Mouse (Mus musculus): ENCODE data around the gene Kctd21. TPM values are rescaled to one million over a fixed set of nuclear protein-coding genes. Genes with fewer than 3 reads are reported as not detected.

Kctd21 gene
- polyA plus RNA-seq, 1 experiment from 2014 or later, result 7.7 TPM

- Histone ChIP-seq H3K36me3 (no peaks in the 10 kb centered on the region), H3K9ac (no peak overlapping the region), H3K4me3 (no peak overlapping the region), H3K9me3 (replicated peaks) (no peaks in the 10 kb centered on the region), H3K27ac (no peak overlapping the region), H3K4me1 (peaks cover 8% of the 10 kb centered on the region; the same call in 1 of the 2 replicates), H3K4me2 (replicated peaks) (no peak overlapping the region), H3K27me3 (no peaks in the 10 kb centered on the region)
- 41% methylated on average over 13 of the region's 13 CpGs for WGBS
- no peak for ATAC-seq (ENCODE audit: low FRiP score)
These were observed 23.1 kb downstream of the Kctd21 start for GRCm38 (mm10) chr7:97355068-97355841.

DNA sequence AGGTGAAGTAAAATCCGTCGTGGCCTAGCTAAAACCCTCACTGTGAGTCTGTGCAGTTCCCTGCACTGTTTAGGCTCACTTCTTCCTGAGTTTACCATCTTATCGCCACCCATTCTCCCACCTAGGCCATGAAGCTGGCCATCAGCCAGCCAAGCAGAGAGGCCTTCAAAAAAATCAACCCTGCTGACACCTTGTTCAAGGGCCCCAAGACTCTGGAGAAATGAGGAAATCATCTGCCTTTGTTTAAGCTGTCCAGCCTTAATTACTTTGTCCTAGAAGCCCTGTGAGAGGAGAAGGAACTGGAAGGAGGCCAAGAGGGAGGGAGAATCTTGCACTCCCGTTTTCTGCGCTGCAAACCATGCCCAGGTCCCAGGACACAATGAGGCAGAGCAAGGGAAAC lies 24.1 kb downstream of the Kctd21 start:
- Histone ChIP-seq H3K4me2 (replicated peaks) (no peak overlapping the region), H3K4me3 (no peak overlapping the region), H3K4me1 (peaks cover 7% of the 10 kb centered on the region; the same call in 1 of the 2 replicates), H3K27ac (no peak overlapping the region), H3K9ac (no peak overlapping the region), H3K36me3 (no peaks in the 10 kb centered on the region), H3K27me3 (no peaks in the 10 kb centered on the region), H3K9me3 (replicated peaks) (no peaks in the 10 kb centered on the region)
- ATAC-seq (ENCODE audit: low FRiP score), result no peak
- 84% methylated on average over 5 of the region's 5 CpGs for WGBS

- 83% methylated on average over 5 of the region's 5 CpGs for WGBS
- H3K27me3 ChIP-seq, result no peaks in the 10 kb centered on the region
- no peak overlapping the region for H3K4me2 ChIP-seq (replicated peaks)
These were observed 24.7 kb downstream of the Kctd21 start for GRCm38 (mm10) chr7:97356875-97357276.

DNA sequence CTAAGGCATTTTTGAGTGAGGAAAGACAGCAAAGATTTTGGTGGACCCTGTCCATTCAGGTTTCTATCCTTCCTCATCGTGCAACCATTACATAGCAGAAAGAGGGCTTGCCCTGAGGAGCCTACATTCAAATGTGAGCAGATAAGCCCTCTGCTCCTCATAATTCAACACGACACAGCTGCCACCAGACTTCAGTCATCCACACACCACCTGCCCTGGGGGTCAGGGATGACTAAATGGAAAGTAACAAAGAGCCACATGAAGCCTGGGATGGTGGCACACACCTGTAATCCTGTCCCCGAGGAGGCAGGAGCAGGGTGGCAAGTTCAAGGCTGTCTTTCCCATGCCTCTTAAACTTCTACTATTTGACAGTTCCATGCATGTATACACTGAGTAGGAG lies 25.7 kb downstream of the Kctd21 start:
- Histone ChIP-seq H3K27ac (no peak overlapping the region), H3K9ac (no peak overlapping the region), H3K4me3 (no peak overlapping the region), H3K36me3 (no peaks in the 10 kb centered on the region), H3K4me1 (0 out of 2 replicates have a peak, but pooled peaks cover 3% of the 10 kb centered on the region), H3K4me2 (replicated peaks) (no peak overlapping the region), H3K9me3 (replicated peaks) (no peaks in the 10 kb centered on the region), H3K27me3 (no peaks in the 10 kb centered on the region)
- WGBS, result 73% methylated on average over 3 of the region's 3 CpGs
- ATAC-seq (ENCODE audit: low FRiP score), result no peak

More at GRCm38 (mm10) chr7:97356875-97357276, 24.7 kb downstream of the Kctd21 start:
- Histone ChIP-seq H3K9me3 (replicated peaks) (no peaks in the 10 kb centered on the region), H3K27ac (no peak overlapping the region), H3K9ac (no peak overlapping the region), H3K4me3 (no peak overlapping the region), H3K4me1 (0 out of 2 replicates have a peak, but pooled peaks cover 3% of the 10 kb centered on the region), H3K36me3 (no peaks in the 10 kb centered on the region)
- no peak for ATAC-seq (ENCODE audit: low FRiP score)

- H3K4me2 ChIP-seq (replicated peaks), result no peak overlapping the region
- 90% methylated on average over 4 of the region's 4 CpGs for WGBS
These were observed 26.2 kb downstream of the Kctd21 start for GRCm38 (mm10) chr7:97358347-97358746.

GRCm38 (mm10) chr7:97360166-97360565 lies 28.0 kb downstream of the Kctd21 start:
- H3K27me3 ChIP-seq, result no peaks in the 10 kb centered on the region
- no peak overlapping the region for H3K27ac ChIP-seq
- WGBS, result 66% methylated on average over 5 of the region's 5 CpGs
- no peak for ATAC-seq (ENCODE audit: low FRiP score)
- no peak overlapping the region for H3K4me3 ChIP-seq
- H3K9me3 ChIP-seq (replicated peaks), result no peaks in the 10 kb centered on the region
- H3K4me1 ChIP-seq, result 0 out of 2 replicates have a peak, but pooled peaks cover 3% of the 10 kb centered on the region
- no peak overlapping the region for H3K4me2 ChIP-seq (replicated peaks)
- no peaks in the 10 kb centered on the region for H3K36me3 ChIP-seq
- no peak overlapping the region for H3K9ac ChIP-seq

More at GRCm38 (mm10) chr7:97358347-97358746, 26.2 kb downstream of the Kctd21 start:
- no peak overlapping the region for H3K27ac ChIP-seq
- no peaks in the 10 kb centered on the region for H3K9me3 ChIP-seq (replicated peaks)
- H3K9ac ChIP-seq, result no peak overlapping the region
- no peaks in the 10 kb centered on the region for H3K36me3 ChIP-seq
- H3K27me3 ChIP-seq, result no peaks in the 10 kb centered on the region
- H3K4me1 ChIP-seq, result 0 out of 2 replicates have a peak, but pooled peaks cover 3% of the 10 kb centered on the region
- no peak overlapping the region for H3K4me3 ChIP-seq
- ATAC-seq (ENCODE audit: low FRiP score), result no peak

DNA sequence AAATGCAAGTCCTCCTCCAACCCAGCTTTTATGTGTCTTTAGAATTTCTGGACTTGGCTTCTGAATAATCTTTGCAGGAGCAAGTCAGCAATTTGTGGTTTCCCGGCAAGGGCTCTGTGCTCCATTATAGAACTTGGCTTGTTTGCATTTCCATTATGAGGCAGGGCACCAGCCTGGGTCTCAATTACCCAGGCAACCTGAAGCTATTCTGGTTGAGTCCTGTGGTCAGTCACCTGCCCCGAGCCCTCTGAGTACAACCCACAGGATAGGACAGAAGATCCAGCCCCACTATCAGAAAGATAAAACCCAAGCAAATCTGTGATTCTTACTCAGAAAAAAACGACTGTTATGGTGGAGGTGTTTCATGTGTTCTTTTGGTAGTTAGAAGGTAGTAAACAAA lies 28.8 kb downstream of the Kctd21 start:
- 46% methylated on average over 3 of the region's 3 CpGs for WGBS
- Histone ChIP-seq H3K27ac (no peak overlapping the region), H3K4me1 (no peaks in the 10 kb centered on the region), H3K27me3 (no peaks in the 10 kb centered on the region), H3K9ac (no peak overlapping the region), H3K4me3 (no peak overlapping the region), H3K36me3 (no peaks in the 10 kb centered on the region), H3K4me2 (replicated peaks) (no peak overlapping the region), H3K9me3 (replicated peaks) (no peaks in the 10 kb centered on the region)
- no peak for ATAC-seq (ENCODE audit: low FRiP score)

DNA sequence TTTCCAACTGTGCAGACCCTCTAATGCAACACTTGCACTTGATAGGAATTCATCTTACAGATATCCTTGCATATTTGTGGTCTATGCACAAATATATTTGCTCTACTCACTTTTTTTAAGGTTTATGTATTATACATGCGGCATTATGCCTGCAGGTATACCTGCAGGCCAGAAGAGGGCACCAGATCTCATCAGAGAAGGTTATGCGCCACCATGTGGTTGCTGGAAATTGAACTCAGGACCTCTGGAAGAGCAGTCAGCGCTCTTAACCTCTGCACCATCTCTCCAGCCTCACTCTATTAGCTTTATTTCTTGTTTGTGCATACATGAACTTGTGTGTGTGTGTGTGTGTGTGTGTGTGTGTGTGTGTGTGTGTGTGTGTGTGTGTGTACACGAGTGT lies 29.3 kb downstream of the Kctd21 start:
- WGBS, result 27% methylated on average over 4 of the region's 4 CpGs
- Histone ChIP-seq H3K9ac (no peak overlapping the region), H3K9me3 (replicated peaks) (no peaks in the 10 kb centered on the region), H3K27me3 (no peaks in the 10 kb centered on the region), H3K36me3 (no peaks in the 10 kb centered on the region), H3K27ac (no peak overlapping the region), H3K4me1 (no peaks in the 10 kb centered on the region), H3K4me2 (replicated peaks) (no peak overlapping the region), H3K4me3 (no peak overlapping the region)
- ATAC-seq (ENCODE audit: low FRiP score), result no peak

DNA sequence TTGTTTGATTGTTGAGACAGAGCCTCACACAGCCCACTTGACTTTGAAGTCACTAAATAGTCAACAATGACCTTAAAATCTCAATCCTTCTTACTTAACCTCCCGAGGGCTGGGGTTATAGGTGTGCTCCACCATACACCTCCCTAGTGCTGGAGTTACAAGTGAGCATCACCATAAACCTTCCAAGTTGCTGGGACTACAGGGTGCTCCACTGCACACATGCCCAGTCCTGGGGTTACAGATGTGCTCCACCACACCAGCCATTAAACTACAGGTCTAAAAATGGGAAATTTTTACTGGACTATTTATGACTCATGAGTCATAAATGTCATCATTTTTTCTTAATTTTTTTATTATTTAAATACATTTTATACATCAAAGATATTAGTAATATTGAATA lies 33.8 kb downstream of the Kctd21 start:
- H3K27ac ChIP-seq, result no peak overlapping the region
- no peak overlapping the region for H3K9ac ChIP-seq
- peaks cover 3% of the 10 kb centered on the region for H3K4me1 ChIP-seq
- no peaks in the 10 kb centered on the region for H3K27me3 ChIP-seq
- H3K9me3 ChIP-seq (replicated peaks), result no peaks in the 10 kb centered on the region
- no peak for ATAC-seq (ENCODE audit: low FRiP score)
- WGBS, result 79% methylated on average over 1 of the region's 1 CpGs
- H3K4me2 ChIP-seq (replicated peaks), result no peak overlapping the region
- H3K36me3 ChIP-seq, result no peaks in the 10 kb centered on the region
- H3K4me3 ChIP-seq, result no peak overlapping the region

DNA sequence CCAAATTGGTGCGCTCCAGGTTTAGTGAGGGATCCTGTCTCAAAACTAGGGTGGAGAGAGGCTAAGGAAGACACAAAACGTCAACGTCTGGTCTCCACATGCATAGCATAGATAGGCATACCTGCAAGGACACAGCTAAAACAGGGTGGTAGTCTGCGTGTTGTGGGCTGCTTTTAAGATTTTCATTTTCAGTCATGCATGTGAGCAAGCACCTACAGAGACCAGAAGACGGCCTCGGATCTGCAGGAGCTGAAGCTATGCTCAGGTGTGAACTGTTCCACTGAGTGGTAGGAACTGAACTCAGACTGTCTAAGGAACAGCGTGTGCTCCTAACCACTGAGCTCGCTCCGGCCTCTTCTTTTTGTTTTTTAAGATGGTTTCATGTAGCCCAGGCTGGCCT lies 43.0 kb downstream of the Kctd21 start:
- peaks cover 49% of the 10 kb centered on the region for H3K36me3 ChIP-seq
- H3K27me3 ChIP-seq, result no peaks in the 10 kb centered on the region
- H3K4me2 ChIP-seq (replicated peaks), result no peak overlapping the region
- WGBS, result 95% methylated on average over 9 of the region's 9 CpGs
- H3K4me1 ChIP-seq, result peaks cover 13% of the 10 kb centered on the region
- no peaks in the 10 kb centered on the region for H3K9me3 ChIP-seq (replicated peaks)
- H3K4me3 ChIP-seq, result no peak overlapping the region
- H3K9ac ChIP-seq, result no peak overlapping the region
- no peak overlapping the region for H3K27ac ChIP-seq
- ATAC-seq (ENCODE audit: low FRiP score), result no peak

- Histone ChIP-seq H3K27me3 (no peaks in the 10 kb centered on the region), H3K9ac (no peak overlapping the region), H3K27ac (no peak overlapping the region), H3K9me3 (replicated peaks) (no peaks in the 10 kb centered on the region), H3K4me1 (peaks cover 10% of the 10 kb centered on the region), H3K4me3 (no peak overlapping the region), H3K36me3 (peaks cover 54% of the 10 kb centered on the region), H3K4me2 (replicated peaks) (no peak overlapping the region)
- 70% methylated on average over 2 of the region's 2 CpGs for WGBS
- no peak for ATAC-seq (ENCODE audit: low FRiP score)
These were observed 43.8 kb downstream of the Kctd21 start for GRCm38 (mm10) chr7:97375906-97376305.

DNA sequence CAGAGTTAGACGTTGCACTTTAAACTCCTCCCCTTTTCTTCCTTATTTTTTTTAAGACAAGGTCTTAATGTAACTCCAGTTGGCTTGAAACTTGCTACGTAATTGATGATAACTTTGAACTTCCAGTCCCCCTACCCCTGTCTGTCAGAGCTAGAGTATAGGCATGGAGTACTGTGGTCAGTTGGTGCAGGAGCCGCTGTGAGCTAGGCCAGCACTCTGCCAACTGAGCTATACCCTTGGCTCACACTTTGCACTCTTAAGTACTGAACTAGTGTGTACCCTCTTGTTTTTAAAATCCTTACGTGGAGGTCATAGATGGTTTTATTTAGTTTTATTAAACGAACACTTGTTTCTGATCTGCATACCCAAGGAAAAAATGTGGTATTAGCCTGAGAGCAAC lies 47.2 kb downstream of the Kctd21 start:
- Histone ChIP-seq H3K4me2 (replicated peaks) (no peak overlapping the region), H3K4me1 (no peaks in the 10 kb centered on the region), H3K4me3 (no peak overlapping the region), H3K36me3 (peaks cover 78% of the 10 kb centered on the region), H3K27me3 (no peaks in the 10 kb centered on the region), H3K27ac (no peak overlapping the region), H3K9ac (no peak overlapping the region), H3K9me3 (replicated peaks) (no peaks in the 10 kb centered on the region)
- no peak for ATAC-seq (ENCODE audit: low FRiP score)
- 91% methylated on average over 5 of the region's 5 CpGs for whole genome bisulfite sequencing

DNA sequence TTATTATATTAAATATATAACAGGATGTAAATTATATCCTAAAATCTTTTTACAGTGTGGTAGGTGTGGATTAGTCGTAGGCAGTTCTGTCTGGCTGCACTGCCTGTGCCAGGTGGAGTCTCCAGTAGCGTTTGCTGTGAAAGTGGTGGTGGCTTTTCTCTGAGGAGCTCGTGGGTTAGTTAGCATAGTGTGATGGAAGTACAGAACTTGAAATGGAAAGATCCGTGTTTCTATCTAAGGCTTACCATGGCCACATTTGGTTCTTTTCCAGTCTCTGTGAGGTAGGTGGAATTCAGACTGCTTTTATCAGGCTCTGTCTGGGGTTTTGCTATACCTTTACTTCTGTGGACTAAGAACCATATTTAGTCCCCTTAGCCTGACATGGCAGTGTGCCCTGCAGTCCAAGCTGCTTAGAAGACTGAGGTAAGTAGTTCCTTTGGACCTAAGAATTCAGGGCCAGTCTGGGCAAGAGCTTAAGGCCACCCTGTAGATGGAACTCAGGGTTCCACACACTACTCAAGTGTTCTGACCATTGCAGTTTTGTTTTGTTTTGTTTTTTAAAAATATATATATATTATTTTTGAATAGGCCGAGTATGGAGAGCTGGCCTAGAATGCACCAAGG lies 48.5 kb downstream of the Kctd21 start:
- peaks cover 78% of the 10 kb centered on the region for H3K36me3 ChIP-seq
- H3K4me2 ChIP-seq (replicated peaks), result no peak overlapping the region
- no peaks in the 10 kb centered on the region for H3K4me1 ChIP-seq
- H3K9ac ChIP-seq, result no peak overlapping the region
- no peaks in the 10 kb centered on the region for H3K27me3 ChIP-seq
- ATAC-seq (ENCODE audit: low FRiP score), result no peak
- H3K9me3 ChIP-seq (replicated peaks), result no peaks in the 10 kb centered on the region
- no peak overlapping the region for H3K4me3 ChIP-seq
- H3K27ac ChIP-seq, result no peak overlapping the region
- WGBS, result 91% methylated on average over 5 of the region's 5 CpGs
